Comparison of ENCODE assay signal across 24 mouse cellular contexts in the genomic region with DNA sequence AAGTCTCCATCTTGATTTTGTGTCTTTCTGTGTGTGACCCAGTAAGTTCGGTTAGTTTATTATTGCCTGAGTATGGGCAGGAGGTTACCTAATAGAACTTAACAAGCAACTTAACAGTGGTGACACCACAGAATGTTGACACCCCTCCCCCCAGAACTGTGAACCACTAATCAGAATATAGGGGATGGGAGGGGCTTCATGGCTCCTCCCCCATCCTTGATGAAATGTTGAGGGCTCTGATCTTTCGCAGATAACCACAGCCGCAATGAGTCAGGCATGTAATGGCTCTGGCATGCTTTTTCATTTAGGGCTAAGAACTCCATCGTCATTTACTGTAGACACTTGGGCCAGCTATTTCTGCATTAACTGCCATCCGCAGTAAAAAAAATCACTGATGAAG. TPM values are rescaled to one million over a fixed set of nuclear protein-coding genes. Genes with fewer than 3 reads are reported as not detected.
DNase-seq lines count a peak whose midpoint lies in the region; ATAC-seq and TF ChIP-seq lines count a peak whose summit lies in the region.
"Had no signal": no experiment of that assay in that cellular context is flagged by ENCODE, and none has a peak within 500 bp of the region (broad histone marks: within the 10 kb centered on the region; RNA-seq: fewer than 3 reads in every experiment).

No protein-coding gene starts in this region.

- no peak overlapping the region for H3K9ac ChIP-seq in lung, postnatal 0 days (replicated peaks; ENCODE audit: low read depth)
- H3K9ac ChIP-seq: limb, embryonic 13.5 days; liver, embryonic 14.5 days; midbrain, embryonic 13.5 days; stomach, embryonic 15.5 days had no signal

- H3K4me3 ChIP-seq in bone marrow, adult 2 months (replicated peaks; ENCODE audit: control insufficient read depth, low read depth, low read length): no peak overlapping the region
- no peak overlapping the region for H3K4me3 ChIP-seq in lung, postnatal 0 days (ENCODE audit: low read depth, low read length)
- H3K4me3 ChIP-seq: limb, embryonic 13.5 days; midbrain, embryonic 13.5 days; stomach, embryonic 15.5 days had no signal

- H3K4me1 ChIP-seq in bone marrow, adult 2 months (ENCODE audit: control insufficient read depth, insufficient read depth, low read length): no peaks in the 10 kb centered on the region; the same call in 1 of the 2 replicates
- no peaks in the 10 kb centered on the region for H3K4me1 ChIP-seq in lung, postnatal 0 days (ENCODE audit: insufficient read depth, low read depth, low read length)
- H3K4me1 ChIP-seq: limb, embryonic 13.5 days; midbrain, embryonic 13.5 days; stomach, embryonic 15.5 days had no signal

- 33% methylated on average over 5 of the region's 5 CpGs for WGBS in bone marrow, adult 2 months
- WGBS in lung, postnatal 0 days: 85% methylated on average over 5 of the region's 5 CpGs

- TF ChIP-seq POLR2A in bone marrow, adult 2 months (IDR thresholded peaks at IDR 0.05; ENCODE audit: borderline replicate concordance, control insufficient read depth, low read depth, low read length): no peak

- H3K36me3 ChIP-seq in lung, postnatal 0 days (ENCODE audit: insufficient read depth, low read length): no peaks in the 10 kb centered on the region
- H3K36me3 ChIP-seq: G1E; limb, embryonic 13.5 days; midbrain, embryonic 13.5 days; stomach, embryonic 15.5 days had no signal

- H3K27me3 ChIP-seq in lung, postnatal 0 days (replicated peaks; ENCODE audit: insufficient read depth, low read length): no peaks in the 10 kb centered on the region
- H3K27me3 ChIP-seq: CH12.LX; limb, embryonic 13.5 days; midbrain, embryonic 13.5 days; stomach, embryonic 15.5 days had no signal

- TF ChIP-seq CTCF in bone marrow, adult 2 months (IDR thresholded peaks at IDR 0.05; ENCODE audit: control insufficient read depth, insufficient read depth, low read length): no peak
- no peak for TF ChIP-seq CTCF in lung, postnatal 0 days (IDR thresholded peaks at IDR 0.05)

- TF ChIP-seq EP300 in lung, postnatal 0 days (IDR thresholded peaks at IDR 0.05): no peak

- DNase-seq in CD4-positive, CD25-positive, alpha-beta regulatory T cell, adult 2 months (ENCODE audit: low read depth, low spot score): peak; percentile 47
- DNase-seq in neural tube, embryonic 10.5 days (ENCODE audit: extremely low spot score, low spot score): no peak
- no peak for DNase-seq in lung, postnatal 0 days (ENCODE audit: low spot score)
- DNase-seq: adrenal gland, postnatal 10 days; cerebellum, adult 9-10 months; gastrocnemius, postnatal 36 days; kidney, postnatal 25 days; right cerebral cortex, adult 18-20 months; right cerebral cortex, postnatal 4 days; thymus, adult 18-20 months; thymus, postnatal 36 days had no signal

- no peaks in the 10 kb centered on the region for H3K9me3 ChIP-seq in lung, postnatal 0 days (ENCODE audit: low read length)
- H3K9me3 ChIP-seq: G1E; limb, embryonic 13.5 days; midbrain, embryonic 13.5 days; stomach, embryonic 15.5 days had no signal

- ATAC-seq in megakaryocyte, adult 5-6 weeks (ENCODE audit: poor library complexity, severe bottlenecking): peak; percentile 88
- peak; percentile 69; the same call in 1 of the 2 replicates for ATAC-seq in neutrophil, adult 5-6 weeks (ENCODE audit: extremely low read depth, insufficient number of reproducible peaks, low FRiP score, poor library complexity, severe bottlenecking)
- no peak for ATAC-seq in lung, postnatal 0 days
- no peak for ATAC-seq in erythroid progenitor cell, adult 5-6 weeks (replicated peaks; ENCODE audit: low FRiP score, poor library complexity, severe bottlenecking)
- ATAC-seq: hindbrain, embryonic 16.5 days; intestine, embryonic 16.5 days; midbrain, embryonic 13.5 days; Patski had no signal

- peak overlapping the region; percentile 48; the same call in 1 of the 2 replicates for H3K27ac ChIP-seq in bone marrow, adult 2 months (ENCODE audit: control insufficient read depth, insufficient read depth, low read depth, low read length, poor library complexity)
- no peak overlapping the region for H3K27ac ChIP-seq in lung, postnatal 0 days (ENCODE audit: low read length)
- H3K27ac ChIP-seq: limb, embryonic 13.5 days; liver, embryonic 14.5 days; midbrain, embryonic 13.5 days; stomach, embryonic 15.5 days had no signal

- H3K4me2 ChIP-seq in lung, postnatal 0 days (replicated peaks; ENCODE audit: low read depth, low read length): no peak overlapping the region
- H3K4me2 ChIP-seq: limb, embryonic 13.5 days; midbrain, embryonic 13.5 days; stomach, embryonic 15.5 days had no signal

RNA-seq across cellular contexts. Expression of a gene that starts 49.9 kb away (rescaled TPM):
- polyA plus RNA-seq in bone marrow, adult 2 months (2011; ENCODE audit: insufficient read depth, insufficient read length, low replicate concordance, missing spikeins): 16.6 and 19.8 TPM in 2 replicates
- total RNA-seq in megakaryocyte, adult 5-6 weeks (2015): 19.8 and 29.9 TPM in 2 replicates
- total RNA-seq in megakaryocyte, adult 5-6 weeks (2017): 13.7 and 20.8 TPM in 2 replicates
- total RNA-seq in neutrophil, adult 5-6 weeks (2017): 0.37 and 1.0 TPM in 2 replicates
- 3.0 and 3.7 TPM in 2 replicates for polyA plus RNA-seq in lung, postnatal 0 days (2015; fragmentation: Nextera tagmentation; extraction: Ambion mirVana)
- 30.6 and 32.3 TPM in 2 replicates for total RNA-seq in erythroid progenitor cell, adult 5-6 weeks (2015; ENCODE audit: low replicate concordance)
- total RNA-seq in erythroid progenitor cell, adult 5-6 weeks (2017; ENCODE audit: low replicate concordance): 19.6 and 21.6 TPM in 2 replicates
- total RNA-seq: G1E had no signal
- polyA plus RNA-seq: G1E had no signal

Comparison
In these comparisons a context has a peak if more than half of its experiments do, and no peak if none do; other contexts are left out.
1. ATAC-seq: peak in megakaryocyte, adult 5-6 weeks (single experiment) and neutrophil, adult 5-6 weeks (single experiment); none in lung, postnatal 0 days (single experiment) and erythroid progenitor cell, adult 5-6 weeks (single experiment).